ENCODE assay signal across 8 mouse cellular contexts in the genomic region with DNA sequence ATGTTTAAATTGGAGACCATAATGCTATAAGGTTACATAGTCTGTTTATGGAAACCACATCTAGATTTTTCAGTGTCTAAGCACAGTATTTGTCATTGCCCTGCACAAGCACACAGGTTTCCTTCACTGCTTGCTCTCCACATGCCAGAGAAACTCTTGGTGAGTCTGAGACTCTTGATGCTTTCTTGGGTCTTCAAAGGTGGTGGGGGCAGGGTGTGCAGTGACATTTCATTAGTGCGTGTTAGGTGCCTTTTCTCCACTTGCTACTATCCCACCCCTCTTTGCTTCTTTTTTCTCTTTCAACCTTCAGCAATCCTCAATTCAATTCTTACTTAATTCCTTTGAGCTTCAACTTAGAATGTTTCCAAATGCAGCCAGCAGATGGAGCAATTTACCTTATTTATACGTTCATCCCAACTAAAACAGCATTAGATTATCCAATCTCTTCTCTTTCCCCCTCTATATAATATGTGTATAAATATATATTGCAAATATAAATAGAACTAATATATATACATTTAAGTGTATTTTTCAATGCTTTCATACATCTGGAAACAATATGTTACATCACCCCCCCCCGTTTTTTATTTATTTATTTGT.
DNase-seq lines count a peak whose midpoint lies in the region; ATAC-seq lines count a peak whose summit lies in the region.

No protein-coding gene starts in this region.

- peak; percentile 74 to 81 for DNase-seq in cerebellum, postnatal 10 days
- DNase-seq in lung, postnatal 14 days: peak; percentile 28
- DNase-seq in lung, adult 18-20 months: no peak
- peak; percentile 68 for DNase-seq in embryo, embryonic 10 days (ENCODE audit: low spot score)
- peak; percentile 48 for DNase-seq in kidney, postnatal 14 days
- DNase-seq in retina, adult 2 months (ENCODE audit: low read depth, low spot score): peak; percentile 18

- no peak for ATAC-seq in cerebellum, adult (ENCODE audit: insufficient number of reproducible peaks, low FRiP score, low TSS enrichment)
- no peak for ATAC-seq in activated CD4-positive, CD25-positive, alpha-beta regulatory T cell, adult 4 months

Comparison
In these comparisons a context has a peak if more than half of its experiments do, and no peak if none do; other contexts are left out.
1. DNase-seq: peak in cerebellum, postnatal 10 days (2 of 2), lung, postnatal 14 days (single experiment), embryo, embryonic 10 days (single experiment), kidney, postnatal 14 days (single experiment) and retina, adult 2 months (single experiment); none in lung, adult 18-20 months (0 of 2).